Mouse (Mus musculus) left cerebral cortex, adult 6 months (tissue): Measurements from ENCODE around the gene Vwc2. TPM values are rescaled to one million over a fixed set of nuclear protein-coding genes. Genes with fewer than 3 reads are reported as not detected.

Source experiments
- long read RNA-seq, 2 experiments: library from polyadenylated mRNA; unstranded; transcript quantifications; one replicate each; pipeline ENCODE4 v2.0.0; 2019 to 2020
- polyA plus RNA-seq: library from polyadenylated mRNA; unstranded; fragments of <200 nt; fragmentation: Nextera tagmentation; gene quantifications from 2 replicates; pipeline ENCODE4 v1.2.3, GENCODE M21; 2021

Vwc2 gene
- polyA plus RNA-seq, result 1.9 and 8.3 TPM in 2 replicates
- long read RNA-seq, experiment 1, partial matches to known transcripts, result 1 of 4 reads
- long read RNA-seq, experiment 1, other reads (novel, unspliced or antisense), result 2 of 4 reads
- long read RNA-seq, experiment 2, partial matches to known transcripts, result 1 of 3 reads
- long read RNA-seq, experiment 2, other reads (novel, unspliced or antisense), result 2 of 3 reads

DNA sequence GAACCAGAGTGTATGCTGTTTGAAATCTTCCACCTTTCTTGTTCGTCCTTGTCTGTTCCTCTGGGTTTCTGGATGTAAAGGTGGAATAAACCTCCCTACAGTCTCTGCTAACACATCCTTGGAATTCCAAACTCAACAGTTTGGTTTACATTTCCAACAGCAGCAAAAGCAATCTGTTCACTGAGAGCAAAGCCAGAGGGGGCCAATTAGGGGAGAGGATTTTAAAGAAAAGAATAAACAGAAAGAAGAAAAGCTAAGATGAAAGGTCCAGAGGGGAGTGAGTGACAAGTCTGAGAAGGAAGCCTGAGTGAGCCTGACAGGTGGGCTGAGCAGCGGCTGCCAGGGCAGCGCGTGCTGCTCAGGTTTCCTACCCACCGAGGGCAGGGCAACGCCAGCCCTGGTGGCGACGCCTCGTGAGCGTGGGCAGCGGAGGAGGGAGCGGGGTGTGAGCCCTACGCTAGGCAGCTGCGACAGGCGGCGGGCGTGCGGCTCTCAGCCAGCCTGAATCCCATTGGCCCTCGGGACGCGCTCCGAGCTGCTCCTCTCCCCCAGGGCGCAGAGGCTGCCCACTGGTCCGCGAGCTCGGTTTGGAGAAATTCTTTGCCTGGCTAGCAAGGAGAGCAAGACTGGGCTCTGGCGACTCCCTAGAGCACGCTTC lies at the start of gene Vwc2:
TSS of gene Vwc2 (plus strand) at position 648 of the 658 bp plus-strand sequence.

